Mouse (Mus musculus) neural tube, embryonic 12.5 days (tissue): Measurements from ENCODE around the gene Syn3. TPM values are rescaled to one million over a fixed set of nuclear protein-coding genes. Genes with fewer than 3 reads are reported as not detected.

Experiments
- ATAC-seq: fragments of 200-750 bp; cut with Nextera tagmentation; 2 replicates; pipeline ENCODE4 v1.8.0; 2017; ENCODE audit warnings: low read depth, mild to moderate bottlenecking, moderate TSS enrichment, moderate library complexity; ENCODE audit not compliant: low FRiP score
- H3K27ac ChIP-seq: fragments of 300-500 bp; sonication (generic); 2 replicates; pipeline ENCODE4 v1.5.1; 2016
- H3K27me3 ChIP-seq: fragments of 300-500 bp; sonication (generic); replicated peaks from 2 replicates; pipeline ENCODE4 v1.6.1; 2016; ENCODE audit warnings: mild to moderate bottlenecking
- H3K36me3 ChIP-seq: fragments of 300-500 bp; sonication (generic); 2 replicates; pipeline ENCODE4 v1.6.1; 2016; ENCODE audit warnings: mild to moderate bottlenecking
- H3K4me1 ChIP-seq: fragments of 300-500 bp; sonication (generic); 2 replicates; pipeline ENCODE4 v1.6.1; 2016
- H3K4me2 ChIP-seq: fragments of 300-500 bp; sonication (generic); replicated peaks from 2 replicates; pipeline ENCODE4 v1.6.1; 2016; ENCODE audit warnings: mild to moderate bottlenecking
- H3K4me3 ChIP-seq: fragments of 300-500 bp; sonication (generic); 2 replicates; pipeline ENCODE4 v1.5.1; 2016
- H3K9ac ChIP-seq: fragments of 300-500 bp; sonication (generic); 2 replicates; pipeline ENCODE4 v1.6.1; 2016; ENCODE audit warnings: mild to moderate bottlenecking
- H3K9me3 ChIP-seq: fragments of 300-500 bp; sonication (generic); 2 replicates; pipeline ENCODE4 v1.6.1; 2016; ENCODE audit warnings: mild to moderate bottlenecking
- WGBS: fragments of 180-500 bp; shearing (Covaris S2); methylation state at CpG from one replicate; pipeline ENCODE4 v1.1.7; 2016; 5-methylcytosine and 5-hydroxymethylcytosine counted together
- polyA plus RNA-seq: library from polyadenylated mRNA; unstranded; fragments of >200 nt; fragmentation: Nextera tagmentation; extraction: Ambion mirVana; gene quantifications from 2 replicates; pipeline ENCODE4 v1.2.1, GENCODE M21; 2016

The Syn3 gene
- polyA plus RNA-seq, 1 experiment from 2014 or later = 7.9 TPM

DNA sequence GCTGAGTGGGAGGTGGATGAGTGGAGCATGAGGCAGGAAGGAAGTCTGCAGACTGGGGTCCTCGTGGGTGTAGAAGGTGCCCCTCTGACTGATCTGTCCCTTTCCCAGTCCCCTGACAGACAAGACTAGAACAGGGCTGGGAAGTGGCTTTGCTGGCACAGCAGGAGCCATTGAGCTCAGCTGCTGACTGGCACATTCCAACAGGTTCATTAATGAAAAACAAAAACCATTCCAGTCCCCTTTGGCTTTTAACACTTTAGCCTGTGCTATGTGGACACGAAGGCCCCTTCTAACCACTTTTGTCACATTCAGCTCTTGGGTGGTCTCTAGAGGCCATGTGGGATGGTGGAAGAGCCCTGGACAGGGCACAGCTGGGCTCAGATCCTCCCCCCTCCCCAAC is 194.1 kb downstream of the Syn3 start:
- ATAC-seq = no peak
- Histone ChIP-seq H3K9me3 (no peaks in the 10 kb centered on the region), H3K9ac (no peak overlapping the region), H3K27me3 (no peaks in the 10 kb centered on the region), H3K4me3 (no peak overlapping the region), H3K4me1 (peaks cover 10% of the 10 kb centered on the region), H3K36me3 (no peaks in the 10 kb centered on the region), H3K4me2 (no peak overlapping the region; the same call in 1 of the 2 replicates), H3K27ac (no peak overlapping the region)
- 3% methylated on average over 2 of the region's 2 CpGs for WGBS

DNA sequence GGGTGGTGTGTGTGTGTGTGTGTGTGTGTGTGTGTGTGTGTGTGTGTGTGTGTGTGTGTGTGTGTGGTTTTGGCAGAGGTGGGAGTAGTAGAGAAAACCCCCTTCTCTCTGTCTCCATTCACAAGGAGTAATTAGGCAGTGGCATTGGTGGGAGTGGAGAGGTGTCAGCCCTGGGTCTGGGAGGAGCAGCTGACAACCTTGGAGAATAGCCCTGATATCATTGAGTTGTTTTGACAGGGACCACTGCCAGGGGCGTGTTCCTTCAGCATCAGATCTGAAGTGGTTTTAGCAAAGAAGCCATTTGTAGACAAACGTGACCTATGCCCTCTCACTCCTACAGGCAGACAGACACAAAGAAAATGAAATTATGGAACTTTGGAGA is 195.2 kb downstream of the Syn3 start:
- H3K4me3 ChIP-seq = no peak overlapping the region
- H3K27me3 ChIP-seq = no peaks in the 10 kb centered on the region; the same call in 1 of the 2 replicates
- 57% methylated on average over 2 of the region's 2 CpGs for WGBS
- no peak for ATAC-seq
- no peak overlapping the region for H3K27ac ChIP-seq
- H3K4me1 ChIP-seq = peaks cover 10% of the 10 kb centered on the region
- peak overlapping the region; percentile 91 for H3K4me2 ChIP-seq
- no peak overlapping the region for H3K9ac ChIP-seq
- no peaks in the 10 kb centered on the region for H3K36me3 ChIP-seq
- H3K9me3 ChIP-seq = no peaks in the 10 kb centered on the region

DNA sequence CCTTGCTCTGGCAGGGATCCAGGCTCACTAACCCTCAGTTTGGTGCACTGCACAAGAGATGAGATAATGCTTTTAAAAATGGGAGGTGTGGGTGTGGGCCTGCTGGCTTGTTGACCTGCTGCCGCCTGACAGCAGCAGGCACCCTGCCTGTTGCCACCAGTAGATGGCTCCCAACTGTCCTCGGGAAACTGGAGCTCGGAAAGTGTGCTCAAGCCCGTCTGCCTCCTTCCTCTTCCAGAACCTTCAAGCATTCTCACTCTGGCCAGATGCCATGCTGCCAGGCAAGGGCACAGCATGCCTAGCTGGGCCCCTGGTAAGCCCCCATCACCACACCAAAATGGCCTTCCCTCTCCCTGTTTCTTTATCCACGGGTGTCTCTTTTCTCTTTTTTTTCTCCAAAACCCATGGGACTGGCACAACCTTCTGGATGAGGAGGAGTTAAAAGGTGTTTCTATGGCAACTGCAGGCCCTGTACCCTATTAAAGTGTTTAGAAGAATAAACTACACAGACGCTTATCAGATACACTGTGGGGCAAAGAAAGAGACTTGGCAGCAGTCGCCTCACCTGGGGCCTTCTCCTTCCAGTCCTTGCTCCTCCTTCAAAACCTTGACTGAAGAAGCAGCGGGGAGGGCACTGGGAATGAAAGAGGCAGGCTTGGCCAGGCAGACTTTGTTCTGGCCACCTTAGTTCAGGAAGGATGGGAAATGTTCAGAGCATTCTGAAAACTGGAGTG is 195.8 kb downstream of the Syn3 start:
- peak overlapping the region; percentile 91 for H3K4me2 ChIP-seq
- H3K27ac ChIP-seq = no peak overlapping the region

DNA sequence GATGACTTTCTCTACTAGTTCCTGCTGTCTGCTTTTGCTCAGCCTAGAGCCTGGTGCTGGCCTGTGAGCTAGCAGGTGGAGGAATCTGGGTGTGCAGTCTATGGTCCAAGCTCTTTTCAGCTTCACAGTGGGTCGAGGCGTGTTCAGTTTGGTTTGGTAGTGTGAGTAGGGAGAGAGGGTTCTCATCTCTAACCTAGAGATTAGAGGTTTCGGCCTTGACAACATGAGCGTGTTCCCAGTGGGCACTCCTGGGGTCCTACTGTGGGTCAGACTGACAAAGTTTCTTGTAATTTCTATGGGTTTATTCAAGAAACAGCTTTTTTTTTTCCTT is 196.4 kb downstream of the Syn3 start:
- no peak for ATAC-seq
- Histone ChIP-seq H3K36me3 (no peaks in the 10 kb centered on the region), H3K9me3 (no peaks in the 10 kb centered on the region), H3K27me3 (no peaks in the 10 kb centered on the region; the same call in 1 of the 2 replicates), H3K4me2 (peak overlapping the region; percentile 91), H3K9ac (0 out of 2 replicates have a peak overlapping the region, but pooled peaks have one; percentile 68), H3K4me3 (peak overlapping the region; percentile 53), H3K27ac (no peak overlapping the region), H3K4me1 (peaks cover 10% of the 10 kb centered on the region)
- 63% methylated on average over 4 of the region's 4 CpGs for WGBS

More for the DNA sequence above, 195.8 kb downstream of the Syn3 start:
- no peak overlapping the region for H3K9ac ChIP-seq
- 0 out of 2 replicates have a peak, but pooled peaks have one; percentile 10 for ATAC-seq
- H3K27me3 ChIP-seq = no peaks in the 10 kb centered on the region; the same call in 1 of the 2 replicates
- H3K4me3 ChIP-seq = 0 out of 2 replicates have a peak overlapping the region, but pooled peaks have one; percentile 1
- H3K9me3 ChIP-seq = no peaks in the 10 kb centered on the region
- H3K36me3 ChIP-seq = no peaks in the 10 kb centered on the region
- WGBS = 24% methylated on average over 8 of the region's 8 CpGs
- peaks cover 10% of the 10 kb centered on the region for H3K4me1 ChIP-seq

DNA sequence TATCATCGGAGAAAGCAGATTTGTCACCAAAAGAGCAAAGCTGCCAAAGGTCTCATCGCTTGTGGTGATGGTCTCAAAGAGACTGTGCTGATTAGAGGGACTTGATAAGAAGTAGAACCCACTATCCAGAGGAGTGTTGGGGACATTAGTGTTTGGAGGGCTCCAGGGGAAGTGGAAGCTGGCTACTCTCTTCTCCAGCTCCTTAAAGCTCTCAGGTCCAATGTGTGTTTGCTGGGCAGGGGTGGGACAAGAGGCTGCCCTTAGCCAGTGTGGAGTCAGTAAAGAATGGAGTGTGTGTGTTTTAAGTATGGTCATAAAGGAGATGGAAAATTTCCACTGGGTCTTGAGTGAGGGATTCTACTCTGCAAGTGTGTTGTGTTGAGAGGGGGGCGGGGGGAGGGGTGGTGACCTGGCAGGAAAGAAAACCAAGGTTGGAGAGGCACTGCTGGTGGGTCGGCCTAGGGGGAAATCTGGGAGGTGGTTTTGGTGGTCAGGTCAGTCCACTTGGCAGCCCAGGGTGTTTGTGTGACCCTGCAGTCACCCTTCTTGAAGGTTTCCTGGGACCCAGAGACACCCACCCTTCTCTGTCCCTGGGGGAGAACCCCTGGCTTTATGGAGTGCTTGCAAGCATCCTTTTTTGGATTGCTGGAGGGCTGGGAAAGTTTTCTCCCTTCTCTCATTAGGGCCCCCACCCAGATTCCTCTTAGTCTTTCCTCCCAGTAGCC is 196.9 kb downstream of the Syn3 start:
- no peaks in the 10 kb centered on the region; the same call in 1 of the 2 replicates for H3K27me3 ChIP-seq
- no peak for ATAC-seq
- no peaks in the 10 kb centered on the region for H3K9me3 ChIP-seq
- peak overlapping the region; percentile 68; the same call in 1 of the 2 replicates for H3K9ac ChIP-seq
- no peak overlapping the region for H3K27ac ChIP-seq
- peak overlapping the region; percentile 91 for H3K4me2 ChIP-seq
- H3K4me1 ChIP-seq = peaks cover 10% of the 10 kb centered on the region
- H3K36me3 ChIP-seq = no peaks in the 10 kb centered on the region
- WGBS = 23% methylated on average over 4 of the region's 4 CpGs
- H3K4me3 ChIP-seq = peak overlapping the region; percentile 53

DNA sequence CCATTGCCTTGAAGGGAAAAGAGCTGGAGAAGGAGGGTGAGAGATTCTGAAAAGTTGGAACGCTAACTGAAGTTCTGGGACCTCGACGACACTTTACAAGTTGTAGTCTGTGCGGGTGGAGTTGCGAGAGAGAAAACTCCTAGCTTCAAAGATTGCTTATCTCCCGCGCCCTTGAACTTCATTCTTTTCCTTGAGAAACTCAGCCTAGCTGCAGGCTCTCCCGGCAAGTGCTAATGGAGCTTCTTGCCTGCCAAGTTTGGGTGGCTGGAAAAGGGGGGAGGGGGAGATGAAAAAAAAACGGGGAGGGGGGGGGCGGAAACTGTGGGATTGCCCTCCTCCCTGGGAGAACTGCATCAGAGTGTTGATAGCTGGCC is 197.6 kb downstream of the Syn3 start:
- Histone ChIP-seq H3K36me3 (no peaks in the 10 kb centered on the region), H3K4me1 (peaks cover 10% of the 10 kb centered on the region), H3K27me3 (no peaks in the 10 kb centered on the region; the same call in 1 of the 2 replicates), H3K27ac (no peak overlapping the region), H3K4me3 (peak overlapping the region; percentile 53), H3K9ac (peak overlapping the region; percentile 68), H3K9me3 (no peaks in the 10 kb centered on the region), H3K4me2 (peak overlapping the region; percentile 91)
- 1% methylated on average over 9 of the region's 10 CpGs for WGBS
- ATAC-seq = no peak

DNA sequence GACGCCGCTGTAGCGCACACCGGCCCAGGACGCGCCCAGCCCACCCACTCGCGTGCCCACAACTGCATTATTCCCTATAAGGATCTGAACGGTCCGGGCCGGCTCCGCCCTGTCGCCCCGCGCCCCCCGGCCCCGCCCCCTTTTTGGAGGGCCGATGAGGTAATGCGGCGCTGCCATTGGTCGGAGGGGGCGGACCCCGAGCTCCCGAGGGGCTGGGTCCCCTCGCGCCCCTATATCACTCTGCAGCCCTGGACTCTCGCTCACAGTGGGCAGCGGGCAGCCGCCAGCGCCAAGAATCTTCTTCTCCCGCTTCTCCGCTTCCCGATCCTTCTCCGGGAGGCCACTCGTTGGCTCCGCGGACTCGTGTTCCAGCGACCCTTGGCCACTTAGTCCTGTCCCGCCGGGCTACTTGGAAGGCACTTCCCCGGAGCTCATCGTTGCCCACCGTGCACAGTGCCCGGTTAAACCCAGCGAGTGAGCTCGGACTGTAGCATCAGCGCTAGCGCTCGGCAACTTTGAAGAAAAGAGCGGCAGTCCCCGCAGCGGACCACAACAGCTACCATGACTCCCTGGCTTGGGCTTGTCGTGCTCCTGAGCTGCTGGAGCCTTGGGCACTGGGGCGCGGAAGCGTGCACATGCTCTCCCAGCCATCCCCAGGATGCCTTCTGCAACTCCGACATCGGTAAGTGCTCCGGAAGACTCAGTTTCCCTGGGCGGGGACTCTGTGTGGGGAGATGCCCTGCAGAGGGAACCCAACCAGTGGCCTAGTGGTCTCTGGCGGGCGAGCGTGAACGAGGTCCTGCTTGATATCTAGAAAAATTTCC is 198.2 kb downstream of the Syn3 start, which contains the start of gene Timp3:
Gene Timp3, plus strand, starts transcription at position 80 of the 824 bp plus-strand sequence.
- Histone ChIP-seq H3K4me1 (peaks cover 16% of the 10 kb centered on the region), H3K4me3 (peak within 1 kb of the TSS; percentile 53), H3K27ac (0 out of 2 replicates have a peak within 1 kb of the TSS, but pooled peaks have one; percentile 21), H3K36me3 (no peaks in the 10 kb centered on the region), H3K27me3 (no peaks in the 10 kb centered on the region; the same call in 1 of the 2 replicates), H3K9me3 (no peaks in the 10 kb centered on the region), H3K9ac (peak within 1 kb of the TSS; percentile 68), H3K4me2 (peak within 1 kb of the TSS; percentile 91)
- 1% methylated on average over 65 of the region's 65 CpGs for WGBS
- peak; percentile 80 for ATAC-seq

DNA sequence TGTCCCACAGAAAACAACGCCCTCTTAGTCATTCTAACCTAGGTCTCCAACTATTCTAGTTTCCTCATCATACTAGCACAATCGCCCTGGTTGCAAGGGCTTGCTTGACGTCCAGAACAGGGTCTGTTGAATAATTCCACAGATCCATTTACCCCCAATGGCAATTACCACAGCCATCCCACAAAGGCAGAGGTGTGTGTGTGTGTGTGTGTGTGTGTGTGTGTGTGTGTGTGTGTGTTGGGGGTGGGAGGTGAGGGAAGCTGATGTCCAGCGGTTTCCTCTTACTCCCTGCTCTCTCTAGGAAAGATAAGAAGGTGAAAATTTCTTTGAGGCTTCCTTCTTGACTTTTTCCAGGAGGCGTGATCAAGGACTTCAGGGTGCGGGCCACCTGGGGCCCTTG is 198.9 kb downstream of the Syn3 start:
- Histone ChIP-seq H3K27ac (no peak overlapping the region), H3K4me3 (peak overlapping the region; percentile 53), H3K27me3 (peaks cover under 1% of the 10 kb centered on the region; the same call in 1 of the 2 replicates), H3K36me3 (no peaks in the 10 kb centered on the region), H3K4me2 (peak overlapping the region; percentile 91), H3K9me3 (no peaks in the 10 kb centered on the region), H3K4me1 (peaks cover 22% of the 10 kb centered on the region), H3K9ac (peak overlapping the region; percentile 68; the same call in 1 of the 2 replicates)
- no peak for ATAC-seq
- WGBS = 30% methylated on average over 6 of the region's 6 CpGs

DNA sequence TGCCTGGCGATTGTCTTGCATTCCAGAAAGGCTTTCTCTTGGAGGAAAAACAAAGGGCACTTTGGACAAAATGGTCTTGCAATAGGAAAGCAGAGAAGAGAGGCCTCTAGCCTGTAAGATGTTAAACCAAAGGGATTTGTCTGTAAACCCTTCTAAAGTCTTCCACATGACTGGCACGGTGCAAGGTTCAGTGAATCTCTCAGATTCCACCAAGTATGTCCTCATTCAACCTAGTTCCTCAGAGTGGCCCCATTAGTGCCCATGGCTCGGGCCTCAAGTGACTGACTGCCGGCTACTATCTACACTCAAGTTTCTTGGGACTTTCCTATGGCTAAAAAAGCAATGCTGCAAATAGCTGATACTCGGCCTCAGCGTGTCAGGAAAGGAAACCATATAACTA is 200.4 kb downstream of the Syn3 start:
- Histone ChIP-seq H3K27ac (no peak overlapping the region), H3K27me3 (peaks cover 5% of the 10 kb centered on the region), H3K36me3 (no peaks in the 10 kb centered on the region), H3K9me3 (no peaks in the 10 kb centered on the region), H3K9ac (no peak overlapping the region), H3K4me1 (peaks cover 21% of the 10 kb centered on the region), H3K4me2 (no peak overlapping the region), H3K4me3 (no peak overlapping the region)
- ATAC-seq = no peak
- 78% methylated on average over 6 of the region's 6 CpGs for WGBS

DNA sequence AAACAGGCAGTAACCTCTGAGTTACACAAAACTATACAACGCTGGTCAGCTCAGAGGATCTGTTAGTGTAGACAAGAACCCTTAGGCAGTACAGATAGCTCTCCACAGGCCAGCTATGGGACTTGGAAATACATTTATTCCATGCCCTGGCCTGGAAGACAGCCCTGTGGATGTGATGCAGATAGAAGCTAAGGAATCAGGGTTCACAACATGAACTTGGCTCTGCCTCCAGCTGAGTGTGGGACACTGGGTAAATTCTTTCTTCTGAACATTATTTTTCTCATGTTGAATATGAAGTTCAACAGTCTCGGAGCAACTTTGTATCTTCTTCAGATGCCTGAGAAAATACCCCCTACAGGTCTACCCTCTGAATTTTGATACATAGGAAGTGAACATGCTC is 201.4 kb downstream of the Syn3 start:
- ATAC-seq = no peak
- Histone ChIP-seq H3K27me3 (peaks cover 5% of the 10 kb centered on the region), H3K9me3 (no peaks in the 10 kb centered on the region), H3K27ac (no peak overlapping the region), H3K4me1 (peaks cover 16% of the 10 kb centered on the region), H3K4me2 (no peak overlapping the region), H3K4me3 (no peak overlapping the region), H3K36me3 (no peaks in the 10 kb centered on the region), H3K9ac (no peak overlapping the region)
- 86% methylated on average over 2 of the region's 2 CpGs for WGBS

DNA sequence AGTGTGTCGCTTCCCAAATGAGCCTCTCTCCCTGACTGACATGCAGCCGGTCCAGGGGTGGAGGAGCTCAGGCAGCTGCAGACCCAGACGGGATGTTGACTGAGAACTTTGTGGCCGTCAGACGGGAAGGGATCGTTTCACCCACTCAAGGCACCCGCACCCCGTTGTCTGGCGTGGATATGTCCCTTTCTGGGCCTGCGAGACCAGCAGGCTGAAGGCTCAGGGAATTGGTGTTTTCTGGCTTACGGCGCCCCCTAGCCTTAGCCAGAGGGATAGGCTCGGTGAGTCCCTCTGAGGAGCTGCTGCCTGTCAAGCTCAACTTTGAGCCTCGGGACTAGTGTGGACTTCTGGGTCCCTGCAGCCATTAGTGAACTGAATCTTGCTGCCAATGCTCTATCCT is 202.6 kb downstream of the Syn3 start:
- 7% methylated on average over 14 of the region's 14 CpGs for WGBS
- Histone ChIP-seq H3K4me1 (peaks cover 16% of the 10 kb centered on the region), H3K36me3 (no peaks in the 10 kb centered on the region), H3K9me3 (no peaks in the 10 kb centered on the region), H3K9ac (0 out of 2 replicates have a peak overlapping the region, but pooled peaks have one; percentile 38), H3K4me3 (no peak overlapping the region), H3K4me2 (peak overlapping the region; percentile 57), H3K27me3 (peaks cover 5% of the 10 kb centered on the region), H3K27ac (no peak overlapping the region)
- peak; percentile 62 for ATAC-seq
